Mouse (Mus musculus): ENCODE measurements around the gene Ddost. TPM values are rescaled to one million over a fixed set of nuclear protein-coding genes. Genes with fewer than 3 reads are reported as not detected.

Ddost gene
- polyA plus RNA-seq (2015; fragmentation: Nextera tagmentation; extraction: Ambion mirVana) = 173 and 182 TPM in 2 replicates

DNA sequence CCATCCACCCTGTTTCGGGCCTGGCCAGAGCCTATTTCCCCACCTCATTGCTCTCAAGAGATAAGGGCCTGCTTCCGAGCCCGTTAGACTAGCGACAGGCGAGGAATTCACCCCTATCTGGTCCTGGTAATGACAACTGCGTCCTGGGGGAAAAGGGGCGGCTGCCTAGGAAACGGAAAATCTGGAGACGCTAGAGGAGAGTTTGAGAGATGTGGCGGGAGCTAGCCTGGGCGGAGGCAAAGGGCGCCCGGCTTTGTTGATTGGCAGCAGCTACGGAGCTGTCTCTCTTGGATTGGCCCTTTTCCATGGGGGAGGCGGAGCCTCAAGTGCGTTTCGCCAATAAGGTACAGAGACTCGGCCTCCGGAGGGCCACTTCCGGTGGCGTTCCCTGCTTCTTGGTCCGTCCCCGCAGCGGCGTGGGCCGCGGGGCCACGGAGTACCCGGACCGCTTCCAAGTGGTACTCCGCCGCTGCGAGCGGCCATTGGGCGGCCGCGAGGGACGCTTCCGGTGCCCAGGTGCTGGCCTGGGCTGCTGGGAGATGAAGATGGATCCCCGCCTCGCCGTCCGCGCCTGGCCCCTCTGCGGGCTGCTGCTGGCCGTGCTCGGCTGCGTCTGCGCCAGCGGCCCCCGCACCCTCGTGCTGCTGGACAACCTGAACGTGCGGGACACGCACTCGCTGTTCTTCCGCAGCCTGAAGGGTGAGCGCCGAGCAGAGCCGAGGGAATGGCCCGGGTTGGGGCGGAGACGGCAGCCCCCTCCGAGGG is at the start of gene Ddost:
TSS of gene Ddost (plus strand) at position 391 of the 765 bp plus-strand sequence.
- WGBS (ENCODE audit: insufficient replicate concordance) = under 1% methylated on average over 61 of the region's 64 CpGs
- peak; percentile 98 for ATAC-seq (ENCODE audit: low read depth)
- H3K4me3 ChIP-seq (replicated peaks) = peak within 1 kb of the TSS; percentile 98

GRCm38 (mm10) chr4:138257116-138257687 is 47.3 kb upstream of the Ddost start:
- 38% methylated on average over 22 of the region's 22 CpGs for WGBS (ENCODE audit: insufficient replicate concordance)
- Histone ChIP-seq H3K9ac (no peak overlapping the region), H3K27me3 (peaks cover 46% of the 10 kb centered on the region), H3K4me3 (replicated peaks) (no peak overlapping the region), H3K36me3 (no peaks in the 10 kb centered on the region), H3K9me3 (replicated peaks) (no peaks in the 10 kb centered on the region), H3K4me2 (no peak overlapping the region), H3K27ac (no peak overlapping the region), H3K4me1 (replicated peaks) (peaks cover 10% of the 10 kb centered on the region)
- DNase-seq (no peak), ATAC-seq (ENCODE audit: low read depth) (no peak)

More for the DNA sequence above, at the start of gene Ddost:
- Histone ChIP-seq H3K36me3 (peaks cover 31% of the 10 kb centered on the region), H3K9me3 (replicated peaks) (no peaks in the 10 kb centered on the region), H3K4me2 (peak within 1 kb of the TSS; percentile 92), H3K4me1 (replicated peaks) (peaks cover 40% of the 10 kb centered on the region), H3K27me3 (no peaks in the 10 kb centered on the region), H3K27ac (peak within 1 kb of the TSS; percentile 90), H3K9ac (peak within 1 kb of the TSS; percentile 94)
- DNase-seq = peak; percentile 98

DNA sequence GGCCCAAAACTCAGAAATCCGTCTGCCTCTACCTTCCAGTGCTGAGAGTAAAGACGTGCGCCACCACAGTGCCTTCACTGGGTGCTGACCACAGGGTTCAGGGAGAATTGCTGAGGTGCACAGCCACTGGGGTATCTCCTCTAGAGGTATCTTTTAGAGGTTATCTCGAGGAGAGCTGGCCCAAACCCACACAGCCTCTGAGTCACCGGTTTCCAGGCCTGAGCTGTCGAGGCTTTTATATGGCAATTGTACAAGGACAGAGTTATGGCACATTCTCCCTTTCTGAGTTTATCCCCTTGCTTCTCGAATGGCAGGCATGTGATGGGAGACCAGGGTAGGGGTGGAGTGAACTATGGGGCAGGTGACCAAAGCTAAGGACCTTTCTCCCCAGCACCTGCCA is 45.9 kb upstream of the Ddost start:
- Histone ChIP-seq H3K27me3 (peaks cover 45% of the 10 kb centered on the region), H3K9ac (no peak overlapping the region), H3K9me3 (replicated peaks) (no peaks in the 10 kb centered on the region), H3K4me3 (replicated peaks) (no peak overlapping the region), H3K27ac (no peak overlapping the region), H3K4me1 (replicated peaks) (peaks cover 16% of the 10 kb centered on the region), H3K4me2 (no peak overlapping the region), H3K36me3 (no peaks in the 10 kb centered on the region)
- DNase-seq (no peak), ATAC-seq (ENCODE audit: low read depth) (no peak)
- 59% methylated on average over 7 of the region's 7 CpGs for WGBS (ENCODE audit: insufficient replicate concordance)

DNA sequence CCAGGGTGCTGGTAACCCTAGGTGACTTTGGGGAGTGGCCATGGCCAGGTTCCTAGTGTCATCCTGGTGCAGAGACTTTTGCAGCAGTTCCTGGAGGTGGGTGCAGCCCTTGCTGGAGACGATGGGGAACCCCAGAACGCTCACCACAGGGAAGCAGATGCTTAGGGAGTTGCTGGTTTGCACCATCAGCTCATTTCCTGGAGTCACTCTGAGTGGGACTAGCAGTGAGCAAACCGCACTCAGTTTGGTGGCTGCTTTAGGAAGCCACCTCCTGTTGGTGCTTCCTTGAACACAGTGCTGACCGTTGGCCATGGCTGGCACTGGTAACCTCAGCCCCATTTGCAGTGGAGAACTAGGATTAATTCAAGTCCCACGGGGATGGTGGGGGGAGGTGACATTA is 45.0 kb upstream of the Ddost start:
- no peak for ATAC-seq (ENCODE audit: low read depth)
- Histone ChIP-seq H3K4me1 (replicated peaks) (peaks cover 16% of the 10 kb centered on the region), H3K4me3 (replicated peaks) (no peak overlapping the region), H3K9me3 (replicated peaks) (no peaks in the 10 kb centered on the region), H3K27ac (no peak overlapping the region), H3K4me2 (no peak overlapping the region), H3K27me3 (peaks cover 48% of the 10 kb centered on the region), H3K36me3 (no peaks in the 10 kb centered on the region), H3K9ac (no peak overlapping the region)
- 36% methylated on average over 5 of the region's 5 CpGs for WGBS (ENCODE audit: insufficient replicate concordance)
- no peak for DNase-seq

- Histone ChIP-seq H3K9me3 (replicated peaks) (no peaks in the 10 kb centered on the region), H3K36me3 (no peaks in the 10 kb centered on the region), H3K27me3 (peaks cover 42% of the 10 kb centered on the region), H3K4me1 (replicated peaks) (peaks cover 16% of the 10 kb centered on the region), H3K9ac (peak overlapping the region; percentile 62), H3K27ac (no peak overlapping the region), H3K4me3 (replicated peaks) (peak overlapping the region; percentile 70), H3K4me2 (peak overlapping the region; percentile 84)
- under 1% methylated on average over 76 of the region's 78 CpGs for WGBS (ENCODE audit: insufficient replicate concordance)
- ATAC-seq (ENCODE audit: low read depth) (peak; percentile 84), DNase-seq (peak; percentile 75)
Observed at GRCm38 (mm10) chr4:138261843-138262681, 42.5 kb upstream of the Ddost start.

GRCm38 (mm10) chr4:138267869-138268268 is 36.7 kb upstream of the Ddost start:
- 63% methylated on average over 10 of the region's 10 CpGs for WGBS (ENCODE audit: insufficient replicate concordance)
- ATAC-seq (ENCODE audit: low read depth) = no peak
- no peaks in the 10 kb centered on the region for H3K36me3 ChIP-seq

DNA sequence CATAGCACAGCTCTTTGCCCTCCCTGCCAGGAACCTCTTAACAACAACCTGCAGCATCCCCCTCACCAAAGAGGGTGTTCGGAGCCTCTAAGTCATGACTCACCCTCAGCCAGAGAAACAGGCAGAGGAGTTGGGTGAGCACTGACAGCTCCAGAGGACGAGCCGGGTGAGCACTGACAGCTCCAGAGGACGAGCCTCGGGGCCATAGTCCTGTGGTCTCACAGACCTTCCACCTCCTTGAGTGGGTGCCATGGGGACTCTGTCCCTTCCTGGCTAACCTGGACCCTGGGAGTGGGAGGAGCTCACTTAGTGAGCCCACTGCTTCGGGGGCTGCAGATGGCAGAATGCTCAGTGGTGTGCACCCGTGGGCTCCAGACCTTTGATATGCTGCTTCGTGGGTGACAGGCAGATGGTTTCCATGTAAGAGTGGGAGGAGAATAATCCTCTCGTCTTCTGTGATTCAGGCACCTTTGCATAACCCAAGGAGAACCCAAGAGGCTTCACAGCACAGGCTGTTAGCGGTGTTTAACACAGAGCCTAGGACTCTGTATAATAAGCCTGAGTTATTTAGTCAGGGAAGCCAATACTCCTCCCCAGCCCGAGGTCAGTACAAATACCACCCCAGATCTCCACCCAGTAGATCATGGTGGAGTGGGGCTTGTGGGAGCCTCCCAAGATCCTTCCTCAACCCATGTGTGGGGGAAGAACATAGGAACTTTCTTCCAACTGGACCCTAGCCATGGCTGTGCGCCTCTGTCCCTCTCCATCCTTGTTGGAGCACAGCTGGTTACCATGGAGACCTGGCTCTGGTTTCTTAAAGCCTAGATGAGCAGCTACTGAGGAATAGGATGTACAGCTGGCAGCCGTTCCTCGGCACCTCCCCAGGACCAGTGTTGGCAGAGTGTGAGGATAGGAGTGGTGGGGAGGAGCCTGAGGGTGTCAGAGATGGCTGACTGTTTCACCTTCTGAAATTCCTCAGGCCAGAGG is 32.2 kb upstream of the Ddost start:
- 0 out of 2 replicates have a peak, but pooled peaks cover 6% of the 10 kb centered on the region for H3K27me3 ChIP-seq
- H3K4me1 ChIP-seq (replicated peaks) = no peaks in the 10 kb centered on the region
- H3K36me3 ChIP-seq = no peaks in the 10 kb centered on the region
- H3K4me2 ChIP-seq = no peak overlapping the region
- WGBS (ENCODE audit: insufficient replicate concordance) = 47% methylated on average over 14 of the region's 14 CpGs
- H3K9me3 ChIP-seq (replicated peaks) = no peaks in the 10 kb centered on the region
- no peak overlapping the region for H3K27ac ChIP-seq
- ATAC-seq (ENCODE audit: low read depth) = no peak
- H3K4me3 ChIP-seq (replicated peaks) = no peak overlapping the region
- no peak overlapping the region for H3K9ac ChIP-seq
- DNase-seq = no peak

More at GRCm38 (mm10) chr4:138267869-138268268, 36.7 kb upstream of the Ddost start:
- no peak for DNase-seq
- H3K27ac ChIP-seq = no peak overlapping the region
- no peaks in the 10 kb centered on the region for H3K9me3 ChIP-seq (replicated peaks)
- H3K9ac ChIP-seq = no peak overlapping the region
- H3K4me1 ChIP-seq (replicated peaks) = peaks cover 2% of the 10 kb centered on the region
- H3K4me3 ChIP-seq (replicated peaks) = no peak overlapping the region
- H3K4me2 ChIP-seq = no peak overlapping the region
- H3K27me3 ChIP-seq = peaks cover 27% of the 10 kb centered on the region

DNA sequence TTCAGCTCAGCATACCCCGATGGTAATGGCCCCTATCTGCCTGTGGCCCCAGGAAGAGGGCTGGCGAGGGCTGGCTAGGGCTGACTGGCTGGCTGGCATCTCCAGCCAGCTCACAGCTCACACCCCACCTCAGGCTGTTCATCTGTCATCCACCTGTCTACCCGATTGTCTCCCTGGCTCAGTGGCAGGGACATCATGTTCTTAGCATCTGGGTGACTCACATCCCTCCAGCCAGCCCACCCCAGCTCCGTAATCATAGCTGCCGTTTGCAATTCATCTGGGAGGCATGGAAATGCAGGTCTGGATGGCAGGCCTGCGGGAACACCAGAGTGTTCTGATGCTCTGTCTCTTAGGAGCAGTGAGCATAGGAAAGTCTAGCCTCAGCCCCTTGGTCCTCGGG is 26.2 kb upstream of the Ddost start:
- no peaks in the 10 kb centered on the region for H3K36me3 ChIP-seq
- H3K9me3 ChIP-seq (replicated peaks) = no peaks in the 10 kb centered on the region
- 62% methylated on average over 7 of the region's 7 CpGs for WGBS (ENCODE audit: insufficient replicate concordance)
- DNase-seq (no peak), ATAC-seq (ENCODE audit: low read depth) (no peak)
- H3K4me2 ChIP-seq = no peak overlapping the region
- no peaks in the 10 kb centered on the region for H3K4me1 ChIP-seq (replicated peaks)
- no peaks in the 10 kb centered on the region for H3K27me3 ChIP-seq
- no peak overlapping the region for H3K27ac ChIP-seq
- no peak overlapping the region for H3K4me3 ChIP-seq (replicated peaks)
- no peak overlapping the region for H3K9ac ChIP-seq

GRCm38 (mm10) chr4:138282834-138283233 is 21.7 kb upstream of the Ddost start:
- no peak overlapping the region for H3K27ac ChIP-seq
- ATAC-seq (ENCODE audit: low read depth) (peak; percentile 66), DNase-seq (peak; percentile 69)
- H3K4me1 ChIP-seq (replicated peaks) = no peaks in the 10 kb centered on the region
- no peaks in the 10 kb centered on the region for H3K27me3 ChIP-seq
- H3K9me3 ChIP-seq (replicated peaks) = no peaks in the 10 kb centered on the region
- no peaks in the 10 kb centered on the region for H3K36me3 ChIP-seq
- H3K4me3 ChIP-seq (replicated peaks) = no peak overlapping the region
- H3K9ac ChIP-seq = no peak overlapping the region
- WGBS (ENCODE audit: insufficient replicate concordance) = 20% methylated on average over 4 of the region's 4 CpGs
- no peak overlapping the region for H3K4me2 ChIP-seq

- Histone ChIP-seq H3K4me2 (no peak overlapping the region), H3K27me3 (no peaks in the 10 kb centered on the region), H3K27ac (no peak overlapping the region), H3K9ac (no peak overlapping the region), H3K36me3 (no peaks in the 10 kb centered on the region), H3K4me1 (replicated peaks) (no peaks in the 10 kb centered on the region), H3K9me3 (replicated peaks) (no peaks in the 10 kb centered on the region), H3K4me3 (replicated peaks) (no peak overlapping the region)
- no peak for ATAC-seq (ENCODE audit: low read depth)
- no peak for DNase-seq
- 59% methylated on average over 12 of the region's 12 CpGs for WGBS (ENCODE audit: insufficient replicate concordance)
Observed at GRCm38 (mm10) chr4:138286411-138286810, 18.1 kb upstream of the Ddost start.
